Mouse (Mus musculus) midbrain, embryonic 12.5 days (tissue): ENCODE measurements around the gene Arhgap21. TPM values are rescaled to one million over a fixed set of nuclear protein-coding genes. Genes with fewer than 3 reads are reported as not detected.

Experiments
- ATAC-seq: fragments of 200-750 bp; cut with Nextera tagmentation; 2 replicates; pipeline ENCODE4 v1.8.0; 2017; ENCODE audit warnings: low read depth, moderate TSS enrichment, moderate library complexity; ENCODE audit not compliant: low FRiP score
- H3K27ac ChIP-seq: fragments of 300-500 bp; sonication (generic); replicated peaks from 2 replicates; pipeline ENCODE4 v1.5.1; 2016; ENCODE audit warnings: mild to moderate bottlenecking
- H3K27me3 ChIP-seq: fragments of 300-500 bp; sonication (generic); 2 replicates; pipeline ENCODE4 v1.6.1; 2016; ENCODE audit warnings: mild to moderate bottlenecking
- H3K36me3 ChIP-seq: fragments of 300-500 bp; sonication (generic); 2 replicates; pipeline ENCODE4 v1.6.1; 2016
- H3K4me1 ChIP-seq: fragments of 300-500 bp; sonication (generic); 2 replicates; pipeline ENCODE4 v1.6.1; 2016
- H3K4me2 ChIP-seq: fragments of 300-500 bp; sonication (generic); replicated peaks from 2 replicates; pipeline ENCODE4 v1.6.1; 2016; ENCODE audit warnings: mild to moderate bottlenecking, moderate library complexity
- H3K4me3 ChIP-seq: fragments of 300-500 bp; sonication (generic); 2 replicates; pipeline ENCODE4 v1.5.1; 2016; ENCODE audit warnings: mild to moderate bottlenecking
- H3K9ac ChIP-seq: fragments of 300-500 bp; sonication (generic); replicated peaks from 2 replicates; pipeline ENCODE4 v1.6.1; 2016; ENCODE audit warnings: mild to moderate bottlenecking, moderate library complexity
- H3K9me3 ChIP-seq: fragments of 300-500 bp; sonication (generic); 2 replicates; pipeline ENCODE4 v1.6.1; 2016; ENCODE audit warnings: mild to moderate bottlenecking
- WGBS: fragments of 180-500 bp; shearing (Covaris S2); methylation state at CpG from one replicate; pipeline ENCODE4 v1.1.7; 2016; 5-methylcytosine and 5-hydroxymethylcytosine counted together
- polyA plus RNA-seq: library from polyadenylated mRNA; unstranded; fragments of >200 nt; fragmentation: Nextera tagmentation; extraction: Ambion mirVana; gene quantifications from 2 replicates; pipeline ENCODE4 v1.2.1, GENCODE M21; 2016

Arhgap21 gene
- polyA plus RNA-seq, 1 experiment from 2014 or later, result 67.8 TPM

GRCm38 (mm10) chr2:20869212-20869965 lies 99.3 kb downstream of the Arhgap21 start:
- Histone ChIP-seq H3K9ac (no peak overlapping the region), H3K27ac (no peak overlapping the region), H3K4me3 (no peak overlapping the region), H3K4me2 (no peak overlapping the region), H3K27me3 (no peaks in the 10 kb centered on the region), H3K9me3 (no peaks in the 10 kb centered on the region), H3K4me1 (no peaks in the 10 kb centered on the region), H3K36me3 (peaks cover 32% of the 10 kb centered on the region)
- 85% methylated on average over 2 of the region's 2 CpGs for WGBS
- no peak for ATAC-seq

GRCm38 (mm10) chr2:20868052-20868451 lies 100.6 kb downstream of the Arhgap21 start:
- peaks cover 35% of the 10 kb centered on the region for H3K36me3 ChIP-seq
- no peaks in the 10 kb centered on the region for H3K4me1 ChIP-seq
- ATAC-seq, result no peak
- no peak overlapping the region for H3K4me2 ChIP-seq
- no peak overlapping the region for H3K27ac ChIP-seq
- no peaks in the 10 kb centered on the region for H3K9me3 ChIP-seq
- no peaks in the 10 kb centered on the region for H3K27me3 ChIP-seq
- no peak overlapping the region for H3K9ac ChIP-seq
- no peak overlapping the region for H3K4me3 ChIP-seq

- no peak overlapping the region for H3K9ac ChIP-seq
- H3K36me3 ChIP-seq, result peaks cover 52% of the 10 kb centered on the region
These were observed 102.9 kb downstream of the Arhgap21 start for GRCm38 (mm10) chr2:20865795-20866194.

GRCm38 (mm10) chr2:20864569-20864968 lies 104.1 kb downstream of the Arhgap21 start:
- no peaks in the 10 kb centered on the region for H3K9me3 ChIP-seq
- H3K36me3 ChIP-seq, result peaks cover 63% of the 10 kb centered on the region
- no peaks in the 10 kb centered on the region for H3K4me1 ChIP-seq
- no peak overlapping the region for H3K4me3 ChIP-seq
- no peak overlapping the region for H3K27ac ChIP-seq
- H3K4me2 ChIP-seq, result no peak overlapping the region
- no peak overlapping the region for H3K9ac ChIP-seq
- 99% methylated on average over 2 of the region's 2 CpGs for WGBS
- no peak for ATAC-seq
- no peaks in the 10 kb centered on the region for H3K27me3 ChIP-seq

More at GRCm38 (mm10) chr2:20865795-20866194, 102.9 kb downstream of the Arhgap21 start:
- ATAC-seq, result no peak
- Histone ChIP-seq H3K4me2 (no peak overlapping the region), H3K27me3 (no peaks in the 10 kb centered on the region), H3K4me1 (no peaks in the 10 kb centered on the region), H3K27ac (no peak overlapping the region), H3K4me3 (no peak overlapping the region), H3K9me3 (no peaks in the 10 kb centered on the region)
- WGBS, result 89% methylated on average over 3 of the region's 3 CpGs

- H3K36me3 ChIP-seq, result peaks cover 92% of the 10 kb centered on the region
- H3K4me1 ChIP-seq, result no peaks in the 10 kb centered on the region
- no peak overlapping the region for H3K27ac ChIP-seq
- WGBS, result 76% methylated on average over 5 of the region's 5 CpGs
- H3K9ac ChIP-seq, result no peak overlapping the region
- no peaks in the 10 kb centered on the region for H3K9me3 ChIP-seq
- no peak overlapping the region for H3K4me2 ChIP-seq
- H3K4me3 ChIP-seq, result no peak overlapping the region
- no peak for ATAC-seq
- no peaks in the 10 kb centered on the region for H3K27me3 ChIP-seq
These were observed 107.9 kb downstream of the Arhgap21 start for GRCm38 (mm10) chr2:20860756-20861155.

GRCm38 (mm10) chr2:20849346-20849745 lies 119.3 kb downstream of the Arhgap21 start:
- no peak for ATAC-seq
- WGBS, result 79% methylated on average over 18 of the region's 18 CpGs
- no peak overlapping the region for H3K27ac ChIP-seq

GRCm38 (mm10) chr2:20831608-20832406 lies 136.9 kb downstream of the Arhgap21 start:
- Histone ChIP-seq H3K4me2 (no peak overlapping the region), H3K9me3 (no peaks in the 10 kb centered on the region), H3K4me3 (no peak overlapping the region), H3K4me1 (no peaks in the 10 kb centered on the region), H3K27ac (no peak overlapping the region), H3K27me3 (no peaks in the 10 kb centered on the region), H3K36me3 (no peaks in the 10 kb centered on the region), H3K9ac (no peak overlapping the region)
- WGBS, result 79% methylated on average over 3 of the region's 3 CpGs
- no peak for ATAC-seq

More at GRCm38 (mm10) chr2:20849346-20849745, 119.3 kb downstream of the Arhgap21 start:
- Histone ChIP-seq H3K9me3 (no peaks in the 10 kb centered on the region), H3K36me3 (peaks cover 76% of the 10 kb centered on the region), H3K9ac (no peak overlapping the region), H3K4me3 (no peak overlapping the region), H3K4me2 (no peak overlapping the region), H3K4me1 (no peaks in the 10 kb centered on the region), H3K27me3 (no peaks in the 10 kb centered on the region)

GRCm38 (mm10) chr2:20830882-20831281 lies 137.8 kb downstream of the Arhgap21 start:
- 84% methylated on average over 3 of the region's 3 CpGs for WGBS
- H3K4me2 ChIP-seq, result no peak overlapping the region
- H3K4me1 ChIP-seq, result no peaks in the 10 kb centered on the region
- no peaks in the 10 kb centered on the region for H3K36me3 ChIP-seq
- no peak overlapping the region for H3K4me3 ChIP-seq
- H3K27me3 ChIP-seq, result no peaks in the 10 kb centered on the region
- no peak overlapping the region for H3K9ac ChIP-seq
- no peaks in the 10 kb centered on the region for H3K9me3 ChIP-seq
- ATAC-seq, result no peak
- no peak overlapping the region for H3K27ac ChIP-seq

- Histone ChIP-seq H3K9ac (no peak overlapping the region), H3K4me1 (no peaks in the 10 kb centered on the region), H3K4me3 (no peak overlapping the region), H3K9me3 (no peaks in the 10 kb centered on the region), H3K27ac (no peak overlapping the region), H3K36me3 (no peaks in the 10 kb centered on the region), H3K27me3 (no peaks in the 10 kb centered on the region), H3K4me2 (no peak overlapping the region)
- no peak for ATAC-seq
These were observed 142.4 kb downstream of the Arhgap21 start for GRCm38 (mm10) chr2:20826258-20826657.

GRCm38 (mm10) chr2:20818226-20818625 lies 150.5 kb downstream of the Arhgap21 start:
- Histone ChIP-seq H3K27me3 (no peaks in the 10 kb centered on the region), H3K9ac (no peak overlapping the region), H3K27ac (no peak overlapping the region), H3K4me1 (no peaks in the 10 kb centered on the region), H3K36me3 (no peaks in the 10 kb centered on the region), H3K9me3 (no peaks in the 10 kb centered on the region), H3K4me3 (no peak overlapping the region), H3K4me2 (no peak overlapping the region)
- WGBS, result 85% methylated on average over 7 of the region's 7 CpGs
- no peak for ATAC-seq

- no peak for ATAC-seq
- no peaks in the 10 kb centered on the region for H3K4me1 ChIP-seq
- H3K9me3 ChIP-seq, result no peaks in the 10 kb centered on the region
- H3K27me3 ChIP-seq, result no peaks in the 10 kb centered on the region
- no peak overlapping the region for H3K27ac ChIP-seq
- WGBS, result 83% methylated on average over 2 of the region's 2 CpGs
- H3K4me2 ChIP-seq, result no peak overlapping the region
- no peaks in the 10 kb centered on the region for H3K36me3 ChIP-seq
- H3K9ac ChIP-seq, result no peak overlapping the region
- no peak overlapping the region for H3K4me3 ChIP-seq
These were observed 154.7 kb downstream of the Arhgap21 start for GRCm38 (mm10) chr2:20813986-20814385.

- no peaks in the 10 kb centered on the region for H3K27me3 ChIP-seq
- no peaks in the 10 kb centered on the region for H3K4me1 ChIP-seq
- no peak overlapping the region for H3K4me2 ChIP-seq
- WGBS, result 90% methylated on average over 8 of the region's 8 CpGs
- no peak overlapping the region for H3K9ac ChIP-seq
- H3K36me3 ChIP-seq, result no peaks in the 10 kb centered on the region
- H3K9me3 ChIP-seq, result no peaks in the 10 kb centered on the region
- H3K27ac ChIP-seq, result no peak overlapping the region
- H3K4me3 ChIP-seq, result no peak overlapping the region
- ATAC-seq, result no peak
These were observed 157.2 kb downstream of the Arhgap21 start for GRCm38 (mm10) chr2:20811506-20811905.
